ENCODE assay signal across 8 mouse cellular contexts in genomic region chr13:4190904-4191303, GRCm38 (mm10). TPM values are rescaled to one million over a fixed set of nuclear protein-coding genes. Genes with fewer than 3 reads are reported as not detected.
A peak's percentile ranks its signal among the peaks of the same experiment; 100 is the strongest.
DNase-seq lines count a peak whose midpoint lies in the region; TF ChIP-seq lines count a peak whose summit lies in the region.

TSS of gene Akr1c13 (plus strand) at chr13:4191150.

- no peak for TF ChIP-seq CTCF in layer of hippocampus, adult 2 months (conservative IDR thresholded peaks at IDR 0.05)

- no peak within 1 kb of the TSS for H3K27ac ChIP-seq in layer of hippocampus, adult 2 months

- no peak within 1 kb of the TSS for H3K4me3 ChIP-seq in layer of hippocampus, adult 2 months

- WGBS in large intestine, adult 2 months = 18% methylated on average over 3 of the region's 3 CpGs

- peak; percentile 7 for DNase-seq in embryo, embryonic 11 days
- DNase-seq in embryo, embryonic 10.5 days (ENCODE audit: low spot score) = no peak
- peak; percentile 34 for DNase-seq in urinary bladder, postnatal 25 days (ENCODE audit: low spot score)
- DNase-seq in urinary bladder, adult 2 months (ENCODE audit: low spot score) = no peak
- peak; percentile 87 for DNase-seq in large intestine, adult 2 months (ENCODE audit: low read depth, low spot score)
- DNase-seq in naive thymus-derived CD4-positive, alpha-beta T cell, adult 2 months (ENCODE audit: low read depth) = peak; percentile 64
- DNase-seq in layer of hippocampus, adult 2 months (ENCODE audit: low spot score in 2 of 2) = no peak
- no peak for DNase-seq in cerebellum, adult 9-10 months

RNA-seq across cellular contexts. Expression of gene Akr1c13, which starts in this region (rescaled TPM):
- 4.7 TPM in 2 replicates for polyA plus RNA-seq in urinary bladder, adult 2 months (2012; rRNA removed)
- 26.4 and 30.3 TPM in 2 replicates for polyA plus RNA-seq in large intestine, adult 2 months (2012; rRNA removed)
- under 1 TPM; 0.47 to 0.51 TPM for total RNA-seq in layer of hippocampus, adult 2 months (2021)

Comparison
In these comparisons a context has a peak if more than half of its experiments do, and no peak if none do; other contexts are left out.
1. DNase-seq: peak in embryo, embryonic 11 days (single experiment), urinary bladder, postnatal 25 days (single experiment), large intestine, adult 2 months (single experiment) and naive thymus-derived CD4-positive, alpha-beta T cell, adult 2 months (single experiment); none in embryo, embryonic 10.5 days (single experiment), urinary bladder, adult 2 months (single experiment), layer of hippocampus, adult 2 months (0 of 2) and cerebellum, adult 9-10 months (single experiment).